Mouse (Mus musculus) G1E (cell line): ENCODE data around the gene Pidd1. TPM values are rescaled to one million over a fixed set of nuclear protein-coding genes. Genes with fewer than 3 reads are reported as not detected.
A peak's percentile ranks its signal among the peaks of the same experiment; 100 is the strongest.

ENCODE experiments used
- ATAC-seq: 2 replicates; pipeline ENCODE4 v1.8.0; 2016; ENCODE audit warnings: mild to moderate bottlenecking; ENCODE audit not compliant: insufficient number of reproducible peaks, poor library complexity, low FRiP score, severe bottlenecking; ENCODE audit errors: extremely low read depth
- DNase-seq: peaks from one replicate; pipeline ENCODE4 v3.0.0; 2012; ENCODE audit warnings: low spot score
- H3K27me3 ChIP-seq: 2 replicates; pipeline ENCODE4 v1.6.1; 2012; ENCODE audit warnings: mild to moderate bottlenecking, low read length, inconsistent platforms; ENCODE audit not compliant: insufficient read depth
- H3K36me3 ChIP-seq: replicated peaks from 2 replicates; pipeline ENCODE3; 2012; ENCODE audit warnings: mild to moderate bottlenecking, inconsistent platforms
- H3K4me1 ChIP-seq: 2 replicates; pipeline ENCODE4 v1.6.1; 2012; ENCODE audit warnings: low read depth, low read length, inconsistent platforms, mixed read lengths; ENCODE audit not compliant: insufficient read depth
- H3K4me3 ChIP-seq: 2 replicates; pipeline ENCODE4 v1.5.1; 2012; ENCODE audit warnings: low read depth, mild to moderate bottlenecking, inconsistent platforms, low read length, moderate library complexity, mixed read lengths
- H3K9me3 ChIP-seq: replicated peaks from 2 replicates; pipeline ENCODE4 v1.6.1; 2012; ENCODE audit warnings: inconsistent platforms
- CTCF ChIP-seq: IDR thresholded peaks from 2 replicates; pipeline ENCODE4 v1.5.1; 2012; ENCODE audit warnings: low read depth, low read length, inconsistent platforms, mixed read lengths
- GATA1 ChIP-seq: IDR thresholded peaks from 2 replicates; pipeline ENCODE4 v1.6.1; 2012; ENCODE audit warnings: borderline replicate concordance, low read length, inconsistent platforms, mixed read lengths
- GATA2 ChIP-seq: IDR thresholded peaks from 2 replicates; pipeline ENCODE4 v1.6.1; 2012; ENCODE audit warnings: low read depth, low read length, inconsistent platforms, borderline replicate concordance
- POLR2AphosphoS5 ChIP-seq: IDR thresholded peaks from 2 replicates; pipeline ENCODE4 v1.6.1; 2012; ENCODE audit warnings: low read depth, low read length, inconsistent platforms; ENCODE audit not compliant: insufficient replicate concordance
- TAL1 ChIP-seq: conservative IDR thresholded peaks from 2 replicates; pipeline ENCODE4 v1.6.1; 2012; ENCODE audit warnings: low read depth, low read length, inconsistent platforms, mixed read lengths
- polyA plus RNA-seq: library from polyadenylated mRNA; stranded (reverse); fragments of >175 nt; gene quantifications from 2 replicates; pipeline ENCODE4 v1.2.3, GENCODE M21; 2012
- total RNA-seq, 2 experiments: library from RNA; stranded (forward) in 1 of 2; stranded (reverse) in 1 of 2; fragments of 200-1000 nt in 1 of 2; fragments of >200 nt in 1 of 2; fragmentation: Nextera tagmentation in 1 of 2; gene quantifications; 2 replicates each; pipeline ENCODE4 v1.2.3; 2014 to 2017

Pidd1 gene
- total and polyA plus RNA-seq, 3 experiments = 8.9 to 59.6 (median 22.9) TPM

GRCm38 (mm10) chr7:141475011-141475804 is 31.4 kb upstream of the Pidd1 start, which contains the start of the genes Polr2l and Tspan4:
TSS of gene Polr2l (minus strand) at chr7:141475132.
TSS of gene Tspan4 (plus strand) at chr7:141475240.
- peak; percentile 73 for DNase-seq
- Histone ChIP-seq H3K9me3 (no peaks in the 10 kb centered on the region), H3K4me3 (peak within 1 kb of the TSS; percentile 84), H3K27me3 (no peaks in the 10 kb centered on the region), H3K4me1 (peaks cover 68% of the 10 kb centered on the region), H3K36me3 (peaks cover 54% of the 10 kb centered on the region)
- no peak for TF ChIP-seq CTCF
- TF ChIP-seq GATA1 = no peak
- TF ChIP-seq POLR2AphosphoS5 = no peak
- TF ChIP-seq GATA2 = no peak
- TF ChIP-seq TAL1 = no peak
- peak; percentile 48 for ATAC-seq

GRCm38 (mm10) chr7:141474160-141474559 is 30.3 kb upstream of the Pidd1 start:
- no peak for ATAC-seq
- TF ChIP-seq POLR2AphosphoS5 (no peak), CTCF (no peak), TAL1 (no peak), GATA1 (no peak), GATA2 (no peak)

GRCm38 (mm10) chr7:141472763-141473162 is 28.9 kb upstream of the Pidd1 start:
- peaks cover 84% of the 10 kb centered on the region for H3K4me1 ChIP-seq
- H3K36me3 ChIP-seq = peaks cover 55% of the 10 kb centered on the region

More at GRCm38 (mm10) chr7:141474160-141474559, 30.3 kb upstream of the Pidd1 start:
- Histone ChIP-seq H3K36me3 (peaks cover 58% of the 10 kb centered on the region), H3K4me1 (peaks cover 78% of the 10 kb centered on the region), H3K27me3 (no peaks in the 10 kb centered on the region), H3K4me3 (peak overlapping the region; percentile 84), H3K9me3 (no peaks in the 10 kb centered on the region)
- no peak for DNase-seq

GRCm38 (mm10) chr7:141472226-141472625 is 28.4 kb upstream of the Pidd1 start:
- peaks cover 50% of the 10 kb centered on the region for H3K36me3 ChIP-seq
- no peak for DNase-seq
- H3K9me3 ChIP-seq = no peaks in the 10 kb centered on the region
- TF ChIP-seq POLR2AphosphoS5 = no peak
- TF ChIP-seq GATA1 = no peak
- TF ChIP-seq GATA2 = no peak
- peaks cover 84% of the 10 kb centered on the region for H3K4me1 ChIP-seq
- ATAC-seq = no peak
- no peaks in the 10 kb centered on the region for H3K27me3 ChIP-seq
- no peak overlapping the region for H3K4me3 ChIP-seq

More at GRCm38 (mm10) chr7:141472763-141473162, 28.9 kb upstream of the Pidd1 start:
- Histone ChIP-seq H3K4me3 (no peak overlapping the region), H3K27me3 (no peaks in the 10 kb centered on the region), H3K9me3 (no peaks in the 10 kb centered on the region)
- TF ChIP-seq TAL1 (no peak), GATA2 (no peak), GATA1 (no peak), POLR2AphosphoS5 (no peak), CTCF (no peak)
- DNase-seq (no peak), ATAC-seq (no peak)

GRCm38 (mm10) chr7:141471236-141471635 is 27.4 kb upstream of the Pidd1 start:
- H3K9me3 ChIP-seq = no peaks in the 10 kb centered on the region
- peaks cover 81% of the 10 kb centered on the region for H3K4me1 ChIP-seq

GRCm38 (mm10) chr7:141470637-141470944 is 26.8 kb upstream of the Pidd1 start:
- no peak for DNase-seq
- H3K9me3 ChIP-seq = no peaks in the 10 kb centered on the region
- ATAC-seq = no peak
- H3K36me3 ChIP-seq = peaks cover 49% of the 10 kb centered on the region
- no peak for TF ChIP-seq CTCF
- TF ChIP-seq POLR2AphosphoS5 = no peak
- no peak for TF ChIP-seq GATA1
- no peak for TF ChIP-seq TAL1
- no peak for TF ChIP-seq GATA2
- H3K27me3 ChIP-seq = peaks cover 3% of the 10 kb centered on the region; the same call in 1 of the 2 replicates
- peak overlapping the region; percentile 24; the same call in 1 of the 2 replicates for H3K4me3 ChIP-seq
- peaks cover 81% of the 10 kb centered on the region for H3K4me1 ChIP-seq

More at GRCm38 (mm10) chr7:141471236-141471635, 27.4 kb upstream of the Pidd1 start:
- ATAC-seq (no peak), DNase-seq (no peak)
- Histone ChIP-seq H3K4me3 (no peak overlapping the region), H3K27me3 (no peaks in the 10 kb centered on the region), H3K36me3 (peaks cover 49% of the 10 kb centered on the region)
- no peak for TF ChIP-seq CTCF
